Mouse (Mus musculus) left cerebral cortex, postnatal 25 days (tissue): ENCODE measurements around the gene Olfr56. TPM values are rescaled to one million over a fixed set of nuclear protein-coding genes. Genes with fewer than 3 reads are reported as not detected.
A peak's percentile ranks its signal among the peaks of the same experiment; 100 is the strongest.
"Not testable (repeated sequence)": the region's sequence is repeated elsewhere in the genome, so short reads cannot be mapped to it uniquely, and the experiment has no call there.

Experiments
- DNase-seq, 2 experiments: peaks; one replicate each; pipeline ENCODE4 v3.0.0; 2022; ENCODE audit warnings: low spot score in 2 of 2, mixed read lengths in 1 of 2
- intact Hi-C: fragments of 180-260 bp; cut with DNase I; formaldehyde crosslinking; loops from one replicate; pipeline ENCODE4 v1.15.1; 2025
- total RNA-seq, 2 experiments: library from RNA; stranded (reverse); gene quantifications; 2 replicates each; pipeline ENCODE4 v1.2.3; 2021

Gene Olfr56
- total RNA-seq, 2 experiments from 2014 or later, result not detected

DNA sequence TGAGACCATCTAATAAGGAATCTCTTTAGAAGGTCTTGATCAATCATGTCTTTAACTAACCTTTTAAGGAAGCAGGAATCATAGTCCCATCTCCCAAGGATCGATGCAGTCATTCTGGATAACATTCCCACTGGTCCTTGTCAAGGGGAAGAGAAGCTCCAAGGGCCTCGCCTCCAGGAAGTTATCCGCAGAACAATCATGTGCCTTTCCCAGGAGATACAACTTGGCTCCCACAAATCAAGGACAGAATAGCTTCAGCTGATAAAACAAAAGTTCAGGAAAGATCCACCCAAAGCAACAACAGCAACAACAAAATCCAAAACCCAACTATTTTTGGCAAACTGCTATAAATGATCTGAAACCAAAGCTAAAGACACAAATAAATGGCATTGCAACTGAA lies 140.9 kb downstream of the Olfr56 start:
- intact Hi-C loops, result no loop called here
- DNase-seq, result no peak

DNA sequence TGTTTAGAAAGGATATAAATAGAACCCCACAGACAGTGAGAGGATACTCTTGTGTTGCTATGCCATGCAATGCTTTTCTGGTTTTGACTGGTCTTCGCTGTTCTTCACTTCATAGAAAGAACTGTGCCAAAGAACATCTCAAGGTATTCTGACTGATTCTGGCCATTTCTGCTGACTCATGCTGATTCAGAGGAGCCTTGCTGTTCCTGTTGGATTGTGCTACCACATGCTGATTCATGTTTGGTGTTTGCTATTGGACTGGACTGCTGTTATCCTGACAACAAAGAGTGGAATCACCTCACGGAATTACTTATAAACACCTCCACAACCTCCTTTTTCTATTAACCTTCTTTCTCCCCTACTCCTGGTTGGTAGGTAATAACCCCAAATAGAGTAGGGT lies 145.5 kb downstream of the Olfr56 start:
- DNase-seq, result peak in 1 of 2 experiments; percentile 28
- intact Hi-C loops, result no loop called here

DNA sequence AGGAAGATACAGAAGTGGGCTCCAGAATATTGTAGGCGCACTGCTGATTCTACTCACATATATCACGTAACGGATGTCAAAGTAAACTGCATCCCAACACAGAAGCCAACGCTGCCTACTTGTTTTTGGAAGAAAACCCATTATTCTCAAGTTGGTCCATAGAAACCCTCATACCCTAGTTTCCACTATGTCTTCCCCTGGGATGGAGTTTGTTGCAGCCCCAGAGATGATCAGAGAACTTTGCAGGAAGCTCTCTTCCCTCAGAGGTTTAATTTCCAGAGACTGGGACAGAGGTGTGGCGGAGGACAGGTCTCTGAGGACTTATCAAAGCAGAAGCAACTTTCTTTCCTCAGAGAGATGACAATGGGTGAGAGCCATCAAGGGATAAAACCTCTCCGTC lies 163.3 kb downstream of the Olfr56 start, which contains the start of gene Olfr1395:
TSS of gene Olfr1395 (plus strand) at position 301 of the 400 bp plus-strand sequence.
- DNase-seq, result no peak
- intact Hi-C loops, result no loop called here

DNA sequence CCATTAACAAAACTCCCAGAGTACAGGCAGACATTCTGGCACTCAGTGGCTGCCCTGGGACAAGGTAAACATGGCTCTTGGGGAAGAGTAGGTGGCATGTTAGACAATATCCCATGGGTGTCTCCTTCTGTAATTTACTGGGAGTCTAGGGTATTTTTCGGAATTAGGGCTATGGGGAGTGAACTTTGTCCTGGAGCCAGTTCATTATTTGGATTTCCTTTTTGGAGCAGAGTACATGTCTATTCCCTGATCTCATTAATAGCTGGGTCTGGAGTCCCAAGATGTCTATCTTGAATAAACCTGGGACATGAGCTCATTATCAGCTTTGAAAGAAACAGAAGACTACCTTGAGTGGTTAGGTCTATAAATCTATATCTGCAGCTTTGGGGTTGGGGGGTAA lies 175.4 kb downstream of the Olfr56 start, which contains the start of gene Olfr1394:
TSS of gene Olfr1394 (plus strand) at position 301 of the 400 bp plus-strand sequence.
- DNase-seq, result no peak
- intact Hi-C loops, result no loop called here

DNA sequence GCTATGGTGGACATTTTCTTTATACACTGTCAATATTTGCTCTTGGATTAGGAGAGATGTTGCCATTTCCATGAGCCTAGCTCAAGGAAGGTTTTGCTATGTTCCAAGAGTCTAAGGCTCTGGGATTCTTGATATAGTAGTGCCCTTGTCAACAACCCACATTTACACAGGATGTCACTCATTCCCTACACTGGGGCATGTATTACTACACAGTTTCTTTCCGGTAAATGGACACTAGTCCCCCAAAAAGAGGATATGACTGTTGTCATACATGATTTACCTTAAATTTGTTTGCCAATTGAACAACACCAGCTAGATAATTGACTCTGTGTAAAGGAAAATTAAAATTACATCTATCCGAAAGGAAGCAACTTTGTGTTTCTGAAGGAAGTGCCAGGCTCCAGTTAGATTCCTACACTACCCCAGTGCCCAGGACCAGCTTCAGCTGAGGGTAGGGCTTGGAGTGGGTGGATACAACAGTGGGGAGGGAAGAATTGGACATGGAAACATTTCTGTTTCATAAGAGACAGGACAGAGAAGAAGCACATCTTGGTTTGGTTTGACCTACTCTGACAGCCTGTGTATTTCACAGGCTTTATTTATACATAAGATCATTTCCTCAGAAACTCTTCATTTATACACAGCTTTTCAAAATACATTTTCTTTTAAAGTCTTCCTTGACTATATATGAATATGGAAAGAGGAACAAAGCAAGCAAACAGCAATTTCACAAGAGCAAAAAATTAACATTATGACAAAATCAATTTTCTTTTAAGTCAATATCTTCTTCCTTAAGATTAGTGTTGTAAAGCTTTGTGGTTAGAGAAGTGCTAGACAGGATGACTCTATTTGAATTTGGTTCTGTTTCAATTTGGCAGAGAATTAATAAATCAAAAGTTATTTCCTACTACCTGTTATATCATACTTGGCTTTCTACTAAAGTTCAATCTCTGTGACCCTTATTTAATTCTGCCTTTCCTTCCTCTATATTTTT lies 178.4 kb downstream of the Olfr56 start:
- intact Hi-C loops, result no loop called here
- DNase-seq, result no peak

DNA sequence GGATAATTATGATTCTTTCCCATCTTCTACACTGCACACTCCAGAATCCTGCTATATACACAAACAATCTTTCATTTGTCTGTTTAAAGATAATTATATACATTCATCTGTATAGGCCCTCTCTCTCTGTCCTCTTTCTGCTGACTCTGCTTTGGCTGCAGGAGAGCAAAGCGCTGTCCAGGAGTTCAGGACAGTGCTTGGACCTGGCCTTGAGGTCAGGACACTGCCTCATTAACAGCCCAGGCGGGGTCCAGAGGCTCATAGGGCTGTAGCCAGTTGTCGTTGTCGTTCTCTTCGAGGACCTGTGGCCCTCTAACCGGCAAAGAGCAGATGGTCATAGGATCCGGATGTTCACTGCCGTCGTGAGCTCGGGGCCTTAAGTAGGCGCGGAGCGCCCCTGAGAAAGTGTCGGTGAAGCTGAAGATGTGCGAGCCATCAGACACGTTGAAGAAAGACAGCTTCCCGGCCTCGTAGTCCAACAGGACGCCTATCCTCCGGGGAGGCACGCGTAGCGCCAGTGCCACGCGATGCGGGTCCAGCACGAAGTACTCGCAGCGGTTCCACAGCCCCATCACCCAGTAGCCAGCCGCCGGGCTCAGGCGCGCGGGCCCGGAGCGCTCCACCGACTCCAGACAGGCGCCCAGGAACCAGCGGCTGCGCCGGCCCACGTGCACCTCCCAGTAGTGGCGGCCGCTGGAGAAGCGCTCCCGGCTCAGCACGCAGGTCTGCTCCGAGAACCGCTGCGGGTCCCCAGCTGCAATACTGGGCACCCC lies 190.3 kb downstream of the Olfr56 start:
- intact Hi-C loops, result no loop called here
- peak; percentile 22 to 27 for DNase-seq

DNA sequence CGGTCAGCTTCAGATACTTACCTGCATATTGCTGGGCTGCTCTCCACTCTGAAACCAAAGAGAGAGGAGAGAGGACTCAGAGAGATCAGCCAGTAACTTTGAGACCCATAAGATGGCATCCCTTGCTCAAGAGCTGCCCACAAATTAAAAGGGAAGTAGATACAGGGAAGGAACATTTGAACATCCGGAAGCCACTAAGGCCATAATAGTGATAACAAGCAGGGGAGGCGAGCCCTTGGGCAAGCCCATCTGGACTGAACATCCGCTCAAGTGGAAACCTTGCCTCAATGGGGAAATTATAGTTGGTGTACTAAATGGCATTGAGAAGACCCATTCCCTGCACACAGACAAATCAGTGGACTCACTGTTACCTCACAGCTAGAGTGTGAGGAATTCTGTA lies 191.9 kb downstream of the Olfr56 start:
- intact Hi-C loops, result loop anchor here (10.0 kb wide), 1 partner anchor 354 kb away; the partner anchor contains the start of gene Olfr1382

DNA sequence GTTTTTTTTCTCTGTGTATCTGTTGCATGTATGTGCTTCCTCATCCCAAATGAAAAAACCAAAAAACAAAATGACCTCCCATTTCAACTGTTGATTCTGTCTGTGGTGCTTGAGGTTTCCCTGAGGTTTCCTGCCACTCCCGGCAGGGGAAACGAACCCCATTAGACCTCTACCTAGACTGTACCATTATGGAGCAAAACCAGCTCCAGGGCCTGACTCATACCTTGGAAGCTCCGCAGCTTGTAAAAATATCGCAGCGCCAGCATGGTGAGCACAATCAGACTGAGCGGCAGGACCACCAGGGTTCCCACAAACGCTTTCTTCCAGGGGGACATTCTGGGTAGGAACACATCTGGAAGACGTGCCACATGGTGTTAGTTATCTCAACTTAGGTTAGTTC lies 196.7 kb downstream of the Olfr56 start:
- no peak for DNase-seq
- intact Hi-C loops, result loop anchor here (10.0 kb wide), 1 partner anchor 349 kb away; the partner anchor contains the start of gene Olfr1382

More for the DNA sequence above, 191.9 kb downstream of the Olfr56 start:
- no peak for DNase-seq

DNA sequence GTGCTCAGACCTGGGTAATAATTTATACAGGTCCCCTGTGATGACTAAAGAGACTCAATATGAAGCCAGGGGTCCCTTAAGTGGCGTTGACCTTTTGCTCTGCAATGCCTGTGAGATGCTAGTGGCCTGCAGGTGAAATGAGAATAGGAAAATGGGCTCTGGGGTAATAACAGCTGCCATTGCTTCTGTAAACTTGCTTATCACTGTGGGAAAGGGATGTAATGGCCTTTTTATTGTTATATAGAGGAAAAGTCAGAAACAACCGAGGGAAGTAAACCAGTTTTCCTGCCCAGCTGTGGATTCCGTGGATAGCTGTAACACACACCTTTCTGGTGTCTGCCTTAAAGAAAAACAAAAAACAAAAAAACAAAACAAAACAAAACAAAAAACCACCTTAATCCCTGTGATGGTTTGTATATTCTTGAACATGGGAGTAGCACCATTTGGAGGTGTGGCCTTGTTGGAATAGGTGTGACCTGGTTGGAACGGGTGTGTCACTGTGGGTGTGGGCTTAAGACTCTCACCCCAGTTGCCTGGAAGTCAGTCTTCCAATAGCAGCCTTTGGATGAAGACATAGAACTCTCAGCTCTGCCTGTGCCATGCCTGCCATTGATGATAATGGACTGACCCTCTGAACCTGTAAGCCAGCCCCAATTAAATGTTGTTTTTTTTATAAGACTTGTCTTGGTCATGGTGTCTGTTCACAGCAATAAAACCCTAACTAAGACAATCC lies 197.5 kb downstream of the Olfr56 start:
- intact Hi-C loops, result loop anchor here (10.0 kb wide), 1 partner anchor 349 kb away; the partner anchor contains the start of gene Olfr1382
- not testable (repeated sequence) for DNase-seq

DNA sequence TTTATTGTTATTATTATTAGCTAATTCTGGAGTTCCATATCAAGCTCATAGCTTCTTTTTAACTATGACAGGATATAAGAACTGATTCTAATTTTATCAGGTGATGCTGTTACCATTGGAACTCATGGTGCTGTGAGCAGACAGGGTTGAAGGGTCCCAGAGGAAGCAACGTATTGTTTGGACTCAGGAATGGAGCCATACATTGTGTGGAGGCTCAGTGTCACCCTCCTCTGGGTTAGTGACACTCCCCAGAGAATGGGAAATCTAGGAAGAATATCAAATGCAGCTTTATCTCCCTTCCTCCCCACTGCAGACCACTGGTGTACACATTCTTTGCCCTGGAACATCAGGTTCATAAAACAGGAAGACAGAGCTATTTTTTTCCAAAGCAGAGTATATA lies 204.5 kb downstream of the Olfr56 start:
- intact Hi-C loops, result no loop called here
- DNase-seq, result no peak

Other genes starting within 250 kb of the Olfr56 start
- gene Rack1, start 178.6 kb upstream of the Olfr56 start, total RNA-seq, result 100 to 1,000 TPM; 223 to 235 TPM
- 10 to 100 TPM; 62.6 to 67.1 TPM for gene Trim41, start 161.5 kb upstream of the Olfr56 start, total RNA-seq
- gene Trim7, start 152.7 kb upstream of the Olfr56 start, total RNA-seq, result 1 to 10 TPM; 1.4 to 2.2 TPM
- 1 to 10 TPM in 1 of 2 experiments, under 1 TPM in 1; 0.99 to 1.5 TPM for gene Gm12184, start 152.2 kb upstream of the Olfr56 start, total RNA-seq
- 1 to 10 TPM; 4.6 to 5.0 TPM for gene Irgm1, start 107.2 kb upstream of the Olfr56 start, total RNA-seq
- gene Gm5431, start 76.7 kb upstream of the Olfr56 start, total RNA-seq, result under 1 TPM; 0.34 to 0.39 TPM
- under 1 TPM; 0.48 to 0.69 TPM for gene Psme2b, start 32.7 kb upstream of the Olfr56 start, total RNA-seq
- gene 9930111J21Rik1, start 509 bp downstream of the Olfr56 start, total RNA-seq, result under 1 TPM; 0.73 to 0.82 TPM
- under 1 TPM; 0.09 to 0.11 TPM for gene Gm12185, start 13.3 kb downstream of the Olfr56 start, total RNA-seq
- gene Tgtp1, start 15.3 kb downstream of the Olfr56 start, total RNA-seq, result under 1 TPM in 1 of 2 experiments, not detected in 1; 0.50 TPM
- gene 9930111J21Rik2, start 72.4 kb downstream of the Olfr56 start, total RNA-seq, result 1 to 10 TPM in 1 of 2 experiments, under 1 TPM in 1; 0.89 to 1.4 TPM
- gene Tgtp2, start 85.3 kb downstream of the Olfr56 start, total RNA-seq, result under 1 TPM in 1 of 2 experiments, not detected in 1; 0.21 TPM
- under 1 TPM; 0.34 to 0.78 TPM for gene Ifi47, start 97.7 kb downstream of the Olfr56 start, total RNA-seq
- gene Olfr1396, start 136.0 kb downstream of the Olfr56 start, total RNA-seq, result not detected
- not detected for gene Olfr1395, start 163.4 kb downstream of the Olfr56 start, total RNA-seq
- gene Olfr1394, start 175.5 kb downstream of the Olfr56 start, total RNA-seq, result not detected
- under 1 TPM in 1 of 2 experiments, not detected in 1; 0.07 TPM for gene Btnl9, start 208.3 kb downstream of the Olfr56 start, total RNA-seq
- gene Zfp62, start 224.4 kb downstream of the Olfr56 start, total RNA-seq, result 10 to 100 TPM; 51.8 to 58.5 TPM